Mouse (Mus musculus) liver, embryonic 14 days (tissue): Measurements from ENCODE around the gene Dvl1. TPM values are rescaled to one million over a fixed set of nuclear protein-coding genes. Genes with fewer than 3 reads are reported as not detected.

Experiments used
- polyA plus RNA-seq: library from polyadenylated mRNA; depleted of rRNA; stranded (reverse); fragments of >200 nt; gene quantifications from 2 replicates; pipeline ENCODE4 v1.2.3, GENCODE M21; 2012; rRNA removed

The Dvl1 gene
- 18.2 and 20.1 TPM in 2 replicates for polyA plus RNA-seq

GRCm38 (mm10) chr4:155846871-155847578 lies at the start of gene Dvl1:
TSS of gene Dvl1 (plus strand) at chr4:155847402.

DNA sequence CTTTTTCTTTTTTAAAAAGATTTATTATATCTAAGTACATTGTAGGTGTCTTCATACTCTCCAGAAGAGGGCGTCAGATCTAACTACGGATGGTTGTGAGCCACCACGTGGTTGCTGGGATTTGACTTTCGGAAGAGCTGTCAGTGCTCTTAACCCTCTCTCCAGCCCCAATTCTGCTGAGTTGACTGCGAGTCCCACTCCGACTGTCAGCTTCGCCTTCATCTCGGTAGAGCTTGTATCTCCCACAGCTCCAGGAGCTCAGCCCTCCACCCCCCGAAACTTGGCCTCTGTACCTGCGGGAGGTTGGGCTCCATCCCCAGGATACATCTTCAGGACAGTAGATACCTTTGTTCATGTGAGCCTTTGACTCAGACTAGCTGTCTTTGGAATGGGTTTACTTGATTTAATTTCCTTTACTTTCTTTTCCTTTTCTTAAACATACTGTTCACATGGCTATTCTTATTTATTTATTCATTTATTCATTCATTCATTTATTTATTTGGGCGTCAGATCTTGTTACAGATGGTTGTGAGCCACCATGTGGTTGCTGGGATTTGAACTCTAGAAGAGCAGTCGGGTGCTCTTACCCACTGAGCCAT lies 44.4 kb upstream of the Dvl1 start, which contains the start of gene Mrpl20:
Gene Mrpl20, plus strand, starts transcription at position 138 of the 599 bp plus-strand sequence.

DNA sequence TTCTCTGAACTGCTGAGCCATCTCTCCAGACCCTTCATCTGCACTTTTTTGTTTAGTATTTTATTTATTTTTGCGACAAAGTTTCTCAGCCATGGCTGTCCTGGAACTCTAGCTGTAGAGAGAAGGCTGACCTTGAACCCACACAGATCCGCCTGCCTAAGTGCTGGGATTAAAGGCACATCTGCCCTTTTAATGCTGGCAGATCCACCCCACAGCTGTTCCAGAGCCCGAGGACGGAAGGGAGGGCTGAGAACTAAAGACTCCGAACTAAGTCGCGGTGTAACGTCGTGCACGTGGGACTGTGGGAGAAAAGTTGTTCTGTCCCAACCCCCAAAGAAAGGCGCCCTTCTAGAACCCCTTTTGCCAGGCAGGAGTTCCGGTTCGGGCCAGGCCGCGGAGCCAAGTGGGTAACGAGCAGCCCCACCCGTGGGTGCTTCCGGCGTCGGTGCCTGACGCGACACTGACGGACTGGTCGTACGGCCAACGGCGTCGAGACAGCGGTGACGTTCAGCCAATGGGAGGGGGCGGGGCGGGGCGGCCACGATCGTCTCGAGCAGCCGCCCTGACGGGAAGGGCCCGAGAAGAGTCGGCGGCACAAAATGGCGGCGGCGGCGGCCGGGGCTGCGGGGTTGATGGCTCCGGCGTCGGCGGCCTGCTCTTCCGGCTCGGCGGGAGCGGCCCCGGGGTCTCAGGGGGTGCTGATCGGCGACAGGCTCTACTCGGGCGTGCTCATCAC lies 35.1 kb upstream of the Dvl1 start, which contains the start of gene Ccnl2:
Gene Ccnl2, plus strand, starts transcription at position 561 of the 736 bp plus-strand sequence.

DNA sequence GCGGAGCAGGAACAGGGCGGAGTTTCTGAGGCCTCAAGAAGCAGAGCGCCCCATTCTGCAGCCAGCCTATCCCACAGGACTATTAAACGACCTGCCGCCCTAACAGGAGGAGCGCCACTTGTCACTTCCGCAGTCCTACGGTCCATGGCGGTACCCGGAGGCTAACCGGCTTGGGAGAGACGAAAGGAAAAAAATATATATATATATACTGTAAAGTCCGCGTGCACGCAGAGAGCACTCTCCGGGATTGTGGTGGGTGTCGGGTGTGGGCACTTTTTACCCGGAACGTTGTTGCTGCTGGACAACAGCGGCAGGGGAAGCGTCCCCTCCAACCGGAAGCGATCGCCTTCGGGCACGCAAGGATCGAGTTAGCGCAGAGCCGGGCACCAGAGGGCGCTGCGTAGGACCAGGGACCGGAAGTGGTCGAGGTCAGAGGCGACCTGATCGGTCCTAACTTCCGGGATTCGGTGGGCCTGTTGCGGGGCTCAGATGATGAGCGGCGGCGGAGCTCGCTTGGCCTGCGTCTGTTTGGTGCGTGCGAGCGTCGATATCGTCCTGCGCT lies 15.9 kb upstream of the Dvl1 start, which contains the start of gene Aurkaip1:
Gene Aurkaip1, plus strand, starts transcription at position 68 of the 562 bp plus-strand sequence.

GRCm38 (mm10) chr4:155839483-155839910 lies 7.7 kb upstream of the Dvl1 start, which contains the start of gene Mxra8:
TSS of gene Mxra8 (plus strand) at chr4:155839680.

DNA sequence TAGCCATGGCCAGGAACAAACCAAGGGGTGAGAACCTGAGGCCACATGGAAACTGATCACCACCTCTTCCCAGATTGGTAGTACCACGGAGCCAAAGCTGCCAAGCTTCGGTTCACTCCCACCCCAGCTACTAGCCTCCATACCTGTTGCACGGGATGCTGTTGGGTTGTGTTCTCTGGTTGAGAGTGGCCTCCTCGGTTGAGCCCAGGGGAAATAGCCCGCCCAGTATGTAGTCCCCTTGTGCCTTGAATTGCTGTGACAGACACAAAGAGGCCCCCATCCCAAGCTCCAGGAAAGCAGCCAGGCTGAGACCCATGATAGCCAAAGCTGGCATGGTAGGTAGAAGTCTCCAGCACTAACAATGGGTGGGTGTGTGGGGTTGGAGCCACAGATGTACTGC lies 15.8 kb downstream of the Dvl1 start, which contains the start of gene Tas1r3:
Gene Tas1r3, minus strand, starts transcription at position 362 of the 400 bp plus-strand sequence.

DNA sequence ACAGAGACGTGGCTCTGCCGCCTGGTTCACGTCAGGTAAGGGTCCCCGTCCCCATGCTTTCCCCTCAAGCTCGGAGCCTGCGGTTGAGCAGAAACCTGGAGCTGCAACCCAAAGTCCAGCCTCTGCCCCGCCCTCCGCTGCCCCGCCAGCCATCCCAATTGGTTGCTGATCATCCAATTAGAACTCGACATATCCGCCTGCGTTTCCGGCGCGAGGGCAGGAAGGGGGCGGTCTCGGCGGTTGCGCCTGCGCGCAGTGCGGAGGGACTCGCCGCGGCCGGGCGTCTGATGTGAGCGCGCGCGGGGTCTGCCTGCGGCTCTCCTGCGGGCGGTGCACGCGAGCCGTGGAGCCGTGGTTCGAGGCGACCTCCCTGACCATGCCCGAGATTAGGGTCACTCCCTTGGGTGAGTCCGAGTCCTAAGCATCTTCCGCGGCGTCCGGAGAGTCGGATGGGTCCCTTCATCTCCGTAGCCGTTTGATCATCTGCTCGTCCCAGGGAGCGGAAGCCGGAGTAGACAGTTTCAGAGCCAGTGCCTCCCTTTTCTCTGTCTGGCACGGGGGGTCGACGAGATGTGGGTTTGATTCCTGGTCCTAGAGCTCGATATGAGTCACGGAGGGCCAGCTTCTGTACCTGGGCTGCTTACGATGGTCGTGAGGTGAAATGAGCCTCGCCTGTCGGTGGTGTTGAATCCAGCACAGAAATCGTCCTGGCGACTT lies 22.3 kb downstream of the Dvl1 start, which contains the start of the genes Cptp and Ints11:
Gene Cptp, minus strand, starts transcription at position 124 of the 717 bp plus-strand sequence.
Gene Ints11, plus strand, starts transcription at position 230 of the 717 bp plus-strand sequence.

DNA sequence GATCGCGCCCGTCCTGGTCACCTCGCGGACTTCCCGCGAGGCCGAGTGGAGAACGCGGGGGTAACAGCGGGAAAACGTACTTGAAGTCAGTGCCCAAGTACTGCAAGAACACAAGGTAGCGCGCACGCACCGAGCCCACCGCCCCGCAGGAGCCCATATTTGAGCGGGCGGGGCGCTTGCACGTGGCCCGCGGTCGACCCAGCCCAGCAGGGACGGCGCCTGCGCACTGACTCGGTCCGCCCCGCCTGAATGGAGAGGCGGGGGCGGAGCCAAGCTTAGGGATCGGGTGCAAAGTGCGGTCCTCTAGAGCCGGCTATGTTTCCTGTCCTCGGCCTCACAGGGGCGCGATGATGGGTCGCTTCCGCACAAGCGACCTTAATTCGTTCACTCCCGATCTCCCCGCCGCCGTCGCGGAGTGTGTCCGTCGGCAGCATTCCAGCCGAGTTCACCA lies 44.4 kb downstream of the Dvl1 start, which contains the start of the genes Pusl1 and Acap3:
Gene Pusl1, minus strand, starts transcription at position 231 of the 451 bp plus-strand sequence.
Gene Acap3, plus strand, starts transcription at position 272 of the 451 bp plus-strand sequence.

Other genes with a start within 250 kb of the Dvl1 start
- gene Slc35e2, start 246.0 kb upstream of the Dvl1 start, polyA plus RNA-seq: 3.9 and 5.0 TPM in 2 replicates
- 19.8 and 24.5 TPM in 2 replicates for gene Cdk11b, start 222.5 kb upstream of the Dvl1 start, polyA plus RNA-seq
- not detected in 2 replicates for gene Gm10563, start 202.0 kb upstream of the Dvl1 start, polyA plus RNA-seq
- gene Mmp23, start 194.0 kb upstream of the Dvl1 start, polyA plus RNA-seq: 4.6 TPM in 2 replicates
- 4.1 and 4.6 TPM in 2 replicates for gene Mib2, start 178.2 kb upstream of the Dvl1 start, polyA plus RNA-seq
- gene Fndc10, start 153.1 kb upstream of the Dvl1 start, polyA plus RNA-seq: 0.39 and 0.52 TPM in 2 replicates
- 35.5 and 42.0 TPM in 2 replicates for gene Ssu72, start 142.6 kb upstream of the Dvl1 start, polyA plus RNA-seq
- gene Tmem240, start 112.6 kb upstream of the Dvl1 start, polyA plus RNA-seq: 0.09 and 0.20 TPM in 2 replicates
- 37.8 and 42.2 TPM in 2 replicates for gene Atad3a, start 86.3 kb upstream of the Dvl1 start, polyA plus RNA-seq
- gene Vwa1, start 72.7 kb upstream of the Dvl1 start, polyA plus RNA-seq: 0.12 and 0.18 TPM in 2 replicates
- 0.29 TPM in 2 replicates for gene Tmem88b, start 61.5 kb upstream of the Dvl1 start, polyA plus RNA-seq
- 0.02 TPM in 1 of 2 replicates, not detected in the other for gene Ankrd65, start 57.0 kb upstream of the Dvl1 start, polyA plus RNA-seq
- 68.5 and 74.1 TPM in 2 replicates for gene Mrpl20, start 44.5 kb upstream of the Dvl1 start, polyA plus RNA-seq
- gene Ccnl2, start 34.9 kb upstream of the Dvl1 start, polyA plus RNA-seq: 66.5 and 75.1 TPM in 2 replicates
- gene Aurkaip1, start 16.1 kb upstream of the Dvl1 start, polyA plus RNA-seq: 76.4 and 80.4 TPM in 2 replicates
- gene Mxra8, start 7.7 kb upstream of the Dvl1 start, polyA plus RNA-seq: 5.0 and 5.9 TPM in 2 replicates
- gene Tas1r3, start 16.0 kb downstream of the Dvl1 start, polyA plus RNA-seq: 0.06 and 0.08 TPM in 2 replicates
- 4.5 and 5.1 TPM in 2 replicates for gene Cptp, start 22.0 kb downstream of the Dvl1 start, polyA plus RNA-seq
- 19.9 and 22.3 TPM in 2 replicates for gene Ints11, start 22.1 kb downstream of the Dvl1 start, polyA plus RNA-seq
- gene Pusl1, start 44.4 kb downstream of the Dvl1 start, polyA plus RNA-seq: 14.5 and 17.2 TPM in 2 replicates
- 6.8 and 9.2 TPM in 2 replicates for gene Acap3, start 44.4 kb downstream of the Dvl1 start, polyA plus RNA-seq
- gene Ube2j2, start 96.4 kb downstream of the Dvl1 start, polyA plus RNA-seq: 34.7 and 36.6 TPM in 2 replicates
- gene C1qtnf12, start 114.9 kb downstream of the Dvl1 start, polyA plus RNA-seq: 32.6 and 35.9 TPM in 2 replicates
- gene B3galt6, start 145.2 kb downstream of the Dvl1 start, polyA plus RNA-seq: 2.1 and 2.8 TPM in 2 replicates
- 30.4 and 33.1 TPM in 2 replicates for gene Sdf4, start 145.5 kb downstream of the Dvl1 start, polyA plus RNA-seq
- gene Tnfrsf4, start 166.4 kb downstream of the Dvl1 start, polyA plus RNA-seq: 0.85 and 1.0 TPM in 2 replicates
- gene Tnfrsf18, start 178.8 kb downstream of the Dvl1 start, polyA plus RNA-seq: 0.15 and 0.24 TPM in 2 replicates
- gene Ttll10, start 212.0 kb downstream of the Dvl1 start, polyA plus RNA-seq: 0.43 and 0.44 TPM in 2 replicates